Mouse (Mus musculus): ENCODE results near the gene Dcxr. TPM values are rescaled to one million over a fixed set of nuclear protein-coding genes. Genes with fewer than 3 reads are reported as not detected.

The Dcxr gene
- polyA plus RNA-seq, 1 experiment from 2014 or later = 6.8 TPM

DNA sequence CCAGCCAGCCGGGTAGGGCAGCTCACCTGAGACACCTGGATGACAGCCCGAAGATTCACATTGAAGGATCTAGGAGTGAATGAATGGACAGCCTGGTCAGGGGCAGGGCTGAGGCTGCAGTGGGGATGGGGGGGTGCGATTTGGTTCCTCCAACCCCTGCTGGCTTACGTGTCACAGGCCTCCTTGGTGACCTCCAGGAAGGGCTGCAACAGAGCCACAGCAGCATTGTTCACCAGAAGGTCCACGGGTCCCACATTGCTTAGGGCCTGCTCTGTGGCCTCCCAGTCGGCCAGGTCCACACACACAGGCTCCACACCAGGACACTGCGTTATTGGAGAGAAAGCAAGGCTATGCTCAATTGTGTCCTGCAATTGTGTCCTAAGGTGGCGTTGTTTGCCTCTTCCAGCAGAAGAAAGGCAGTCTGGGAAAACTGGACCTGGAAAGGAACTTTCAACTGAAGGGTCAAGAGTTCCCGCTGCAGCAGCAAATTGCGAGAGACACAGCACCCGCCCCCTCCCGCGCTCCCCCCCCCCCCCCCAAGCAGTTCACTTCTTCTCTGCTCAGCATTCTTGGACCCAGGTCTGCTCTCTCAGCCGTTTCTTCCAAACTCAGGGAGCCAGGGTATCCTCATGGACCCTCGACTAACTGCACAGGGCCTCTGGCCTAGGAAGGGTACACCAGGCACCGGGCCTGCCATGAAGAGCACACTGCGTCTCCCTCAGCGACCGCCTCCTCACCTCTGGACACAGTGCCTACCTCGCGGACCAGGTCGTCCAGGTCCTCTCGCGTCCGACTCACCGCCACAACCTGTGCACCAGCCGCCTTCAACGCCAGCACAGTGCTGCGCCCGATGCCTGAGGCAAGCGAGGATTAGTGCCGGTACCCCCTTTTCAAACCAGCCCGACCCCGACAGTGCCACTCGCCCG lies 575 bp downstream of the Dcxr start:
- Histone ChIP-seq H3K9ac (peak overlapping the region; percentile 58), H3K9me3 (no peaks in the 10 kb centered on the region), H3K36me3 (replicated peaks) (no peaks in the 10 kb centered on the region), H3K4me1 (peaks cover 27% of the 10 kb centered on the region), H3K4me3 (peak overlapping the region; percentile 48), H3K27ac (no peak overlapping the region), H3K4me2 (peak overlapping the region; percentile 90), H3K27me3 (replicated peaks) (peaks cover 5% of the 10 kb centered on the region)
- ATAC-seq (replicated peaks) = 0 out of 2 replicates have a peak, but pooled peaks have one; percentile 3
- 19% methylated on average over 33 of the region's 36 CpGs for WGBS

DNA sequence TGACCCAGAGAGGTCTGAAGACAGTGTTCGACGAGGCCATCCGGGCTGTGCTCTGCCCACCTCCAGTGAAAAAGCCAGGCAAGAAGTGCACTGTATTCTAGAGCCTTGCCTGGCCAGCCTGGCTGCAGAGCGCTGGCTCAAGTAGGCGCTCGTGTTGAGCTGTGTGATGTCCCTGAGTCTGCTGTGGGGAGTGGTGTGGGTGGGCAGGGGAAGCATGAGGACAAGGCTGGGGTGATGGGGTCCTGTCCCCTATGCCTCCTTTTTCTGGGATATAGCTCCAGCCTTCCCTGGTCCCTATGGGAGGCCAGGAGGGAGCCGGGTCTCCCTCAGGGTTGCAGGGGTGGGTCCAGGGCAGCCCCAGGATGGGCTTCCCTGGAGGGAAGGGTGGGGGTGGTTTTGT lies 3.6 kb downstream of the Dcxr start:
- no peak overlapping the region for H3K4me2 ChIP-seq

DNA sequence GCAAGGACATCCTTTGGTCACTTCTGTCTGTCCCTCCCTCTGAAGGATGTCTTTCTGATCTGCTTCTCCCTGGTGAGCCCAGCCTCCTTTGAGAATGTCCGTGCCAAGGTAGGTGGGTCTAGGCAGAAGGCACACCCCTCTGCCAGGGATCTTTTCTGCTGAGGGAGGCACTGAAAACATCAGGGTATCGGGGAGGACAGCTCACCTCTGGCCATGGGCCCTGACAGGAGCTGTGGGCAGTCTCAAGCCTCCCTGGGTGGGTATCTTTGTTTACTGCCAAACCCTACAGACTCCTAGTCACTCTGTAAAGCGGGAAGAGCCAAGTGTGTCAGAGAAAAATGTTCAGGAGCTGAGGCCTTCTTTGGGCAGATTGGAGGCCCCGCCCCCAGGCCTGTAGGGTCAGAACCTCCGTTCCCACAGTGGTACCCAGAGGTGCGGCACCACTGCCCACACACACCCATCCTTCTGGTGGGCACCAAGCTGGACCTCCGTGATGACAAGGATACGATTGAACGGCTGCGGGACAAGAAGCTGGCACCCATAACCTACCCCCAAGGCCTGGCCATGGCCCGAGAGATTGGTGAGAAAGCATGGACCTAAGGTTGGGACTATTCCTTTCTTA lies 4.2 kb downstream of the Dcxr start:
- Histone ChIP-seq H3K27me3 (replicated peaks) (no peaks in the 10 kb centered on the region; the same call in 1 of the 2 replicates), H3K27ac (no peak overlapping the region), H3K36me3 (replicated peaks) (no peaks in the 10 kb centered on the region; the same call in 1 of the 2 replicates), H3K9me3 (no peaks in the 10 kb centered on the region), H3K4me3 (peak overlapping the region; percentile 77), H3K9ac (peak overlapping the region; percentile 91; the same call in 1 of the 2 replicates), H3K4me2 (peak overlapping the region; percentile 91), H3K4me1 (peaks cover 42% of the 10 kb centered on the region)
- WGBS = 90% methylated on average over 11 of the region's 11 CpGs
- no peak for ATAC-seq (replicated peaks)

More for the DNA sequence above, 3.6 kb downstream of the Dcxr start:
- 79% methylated on average over 7 of the region's 7 CpGs for WGBS
- ATAC-seq (replicated peaks) = no peak
- Histone ChIP-seq H3K27ac (no peak overlapping the region), H3K9me3 (no peaks in the 10 kb centered on the region), H3K9ac (no peak overlapping the region), H3K36me3 (replicated peaks) (no peaks in the 10 kb centered on the region; the same call in 1 of the 2 replicates), H3K4me3 (no peak overlapping the region), H3K4me1 (peaks cover 42% of the 10 kb centered on the region), H3K27me3 (replicated peaks) (peaks cover 2% of the 10 kb centered on the region; the same call in 1 of the 2 replicates)

DNA sequence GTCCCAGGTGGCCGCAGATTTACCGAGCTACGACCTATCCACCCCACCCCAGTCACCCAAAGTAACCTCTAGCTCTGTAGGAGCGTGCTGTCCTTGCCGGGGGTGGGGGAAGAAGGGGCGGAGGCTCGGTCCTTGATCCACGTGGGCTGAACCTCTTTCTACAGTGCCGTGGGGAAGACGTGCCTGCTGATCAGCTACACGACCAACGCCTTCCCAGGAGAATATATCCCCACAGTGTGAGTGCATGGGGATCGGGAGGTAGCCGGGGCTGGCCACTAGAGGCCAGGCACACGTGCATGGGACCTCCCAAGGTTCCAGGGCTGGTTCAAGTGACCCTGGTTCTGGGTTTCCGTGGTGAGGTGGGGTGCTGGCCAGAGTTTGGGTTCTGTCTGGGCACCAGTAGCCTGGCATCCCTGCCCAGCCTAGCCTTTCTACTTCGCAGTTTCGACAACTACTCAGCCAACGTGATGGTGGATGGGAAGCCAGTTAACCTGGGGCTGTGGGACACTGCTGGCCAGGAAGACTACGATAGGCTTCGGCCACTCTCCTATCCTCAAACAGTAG lies 4.9 kb downstream of the Dcxr start:
- WGBS = 21% methylated on average over 21 of the region's 21 CpGs
- H3K27ac ChIP-seq = peak overlapping the region; percentile 81
- H3K9ac ChIP-seq = peak overlapping the region; percentile 91
- H3K27me3 ChIP-seq (replicated peaks) = no peaks in the 10 kb centered on the region; the same call in 1 of the 2 replicates
- H3K4me3 ChIP-seq = peak overlapping the region; percentile 77
- ATAC-seq (replicated peaks) = peak; percentile 12
- H3K4me2 ChIP-seq = peak overlapping the region; percentile 91
- no peaks in the 10 kb centered on the region for H3K9me3 ChIP-seq
- H3K4me1 ChIP-seq = peaks cover 40% of the 10 kb centered on the region
- H3K36me3 ChIP-seq (replicated peaks) = peaks cover 5% of the 10 kb centered on the region; the same call in 1 of the 2 replicates

DNA sequence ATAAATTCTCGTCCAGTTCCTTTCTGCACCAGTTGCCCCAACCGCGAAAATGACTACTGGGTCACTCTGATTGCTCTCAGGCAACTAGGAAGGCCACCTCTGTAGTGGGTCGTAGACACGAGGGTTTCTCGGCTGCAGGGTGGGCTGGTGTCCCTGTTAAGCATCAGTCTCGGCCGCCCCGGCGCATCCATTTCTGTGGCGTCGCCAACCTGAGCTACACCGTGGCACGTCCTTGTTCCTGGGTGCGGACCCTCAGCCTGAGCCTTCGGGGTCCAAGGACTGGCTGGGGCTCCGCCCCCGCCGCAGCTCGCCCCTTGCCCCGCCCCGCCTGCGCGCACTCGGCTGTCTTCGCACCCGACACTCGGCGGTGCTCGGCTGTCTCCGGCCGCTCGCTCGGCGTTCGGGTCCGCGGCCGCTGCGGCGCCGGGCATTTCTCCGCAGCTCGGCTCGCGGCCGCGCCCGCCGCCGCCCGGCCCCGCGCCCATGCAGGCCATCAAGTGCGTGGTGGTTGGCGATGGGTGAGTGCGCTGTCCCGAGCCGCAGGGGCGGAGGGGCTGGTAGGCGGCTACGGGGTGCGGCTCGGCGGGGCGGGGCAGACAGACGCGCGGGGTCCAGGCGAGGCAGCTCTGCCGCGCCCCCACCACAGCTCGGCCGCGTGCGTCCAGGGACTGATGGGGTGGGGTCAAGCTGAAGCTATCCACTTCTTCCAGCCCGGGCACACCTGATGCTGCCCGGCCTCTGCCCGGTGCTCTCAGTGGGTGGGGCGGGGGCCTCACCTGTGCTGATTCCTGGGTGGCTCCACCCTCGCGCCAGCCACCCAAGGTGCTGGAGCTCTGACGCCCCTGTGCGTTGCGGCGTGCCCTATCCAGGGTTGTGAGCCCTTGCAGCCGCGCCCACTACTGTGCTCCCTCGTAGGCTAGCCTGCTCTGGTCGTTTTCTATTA lies 5.7 kb downstream of the Dcxr start, which contains the start of gene Rac3:
Gene Rac3, plus strand, starts transcription at position 347 of the 943 bp plus-strand sequence.
- Histone ChIP-seq H3K4me1 (peaks cover 32% of the 10 kb centered on the region), H3K4me2 (peak within 1 kb of the TSS; percentile 91), H3K27ac (peak within 1 kb of the TSS; percentile 81), H3K27me3 (replicated peaks) (no peaks in the 10 kb centered on the region; the same call in 1 of the 2 replicates), H3K4me3 (peak within 1 kb of the TSS; percentile 77), H3K9ac (peak within 1 kb of the TSS; percentile 91), H3K9me3 (no peaks in the 10 kb centered on the region), H3K36me3 (replicated peaks) (peaks cover 5% of the 10 kb centered on the region; the same call in 1 of the 2 replicates)
- WGBS = under 1% methylated on average over 81 of the region's 90 CpGs
- ATAC-seq (replicated peaks) = peak; percentile 89

DNA sequence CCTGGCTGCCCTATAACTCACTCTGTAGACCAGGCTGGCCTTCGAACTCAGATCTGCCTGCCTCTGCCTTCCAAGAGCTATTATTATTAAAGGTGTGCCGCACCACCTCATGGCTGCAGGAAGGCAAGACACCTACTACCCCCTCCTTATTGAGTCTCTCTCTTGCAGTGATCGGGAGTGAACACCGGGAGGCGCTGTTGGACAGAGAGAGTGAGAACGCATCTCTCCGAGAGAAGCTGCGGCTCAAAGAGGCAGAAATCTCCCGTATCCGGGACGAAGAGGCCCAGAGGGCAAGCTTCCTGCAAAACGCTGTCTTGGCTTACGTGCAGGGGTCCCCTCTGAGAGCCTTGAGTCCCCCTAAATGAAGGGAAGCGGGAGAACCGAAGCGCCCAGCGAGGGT lies 6.6 kb downstream of the Dcxr start:
- H3K4me1 ChIP-seq = peaks cover 30% of the 10 kb centered on the region
- H3K4me2 ChIP-seq = peak overlapping the region; percentile 91
- 13% methylated on average over 17 of the region's 17 CpGs for WGBS
- peak overlapping the region; percentile 91 for H3K9ac ChIP-seq
- no peaks in the 10 kb centered on the region; the same call in 1 of the 2 replicates for H3K27me3 ChIP-seq (replicated peaks)
- peak; percentile 28 for ATAC-seq (replicated peaks)
- H3K36me3 ChIP-seq (replicated peaks) = peaks cover 5% of the 10 kb centered on the region; the same call in 1 of the 2 replicates
- H3K4me3 ChIP-seq = peak overlapping the region; percentile 77
- no peaks in the 10 kb centered on the region for H3K9me3 ChIP-seq
- peak overlapping the region; percentile 81 for H3K27ac ChIP-seq

DNA sequence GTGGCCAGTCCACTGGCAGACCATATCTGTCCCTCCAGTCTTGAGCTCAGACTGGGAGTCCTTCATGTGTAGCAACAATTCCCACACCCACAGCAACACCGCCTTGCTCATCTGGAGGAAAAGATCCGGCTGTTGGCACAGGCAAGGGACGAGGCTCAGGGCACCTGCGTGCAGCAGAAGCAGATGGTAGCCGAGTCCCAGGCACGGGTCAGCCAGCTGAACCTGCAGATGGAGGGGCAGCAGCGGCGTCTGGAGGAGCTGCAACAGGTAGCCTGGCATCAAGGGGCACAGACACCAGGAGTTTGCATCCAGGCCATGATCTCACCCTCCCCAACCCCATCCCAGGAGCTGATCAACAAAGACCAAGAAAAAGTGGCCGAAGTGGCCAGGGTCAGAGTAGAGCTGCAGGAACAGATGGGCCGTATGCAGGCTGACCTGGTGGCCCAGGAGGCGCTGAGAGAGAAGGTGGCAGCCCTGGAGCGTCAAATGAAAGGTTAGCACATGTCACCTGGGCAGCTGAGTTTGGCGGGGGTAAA lies 7.2 kb downstream of the Dcxr start:
- Histone ChIP-seq H3K4me2 (no peak overlapping the region), H3K9ac (no peak overlapping the region), H3K4me1 (peaks cover 32% of the 10 kb centered on the region), H3K27ac (no peak overlapping the region), H3K36me3 (replicated peaks) (peaks cover 5% of the 10 kb centered on the region; the same call in 1 of the 2 replicates), H3K4me3 (no peak overlapping the region), H3K27me3 (replicated peaks) (no peaks in the 10 kb centered on the region; the same call in 1 of the 2 replicates), H3K9me3 (no peaks in the 10 kb centered on the region)
- WGBS = 90% methylated on average over 13 of the region's 13 CpGs
- ATAC-seq (replicated peaks) = no peak

DNA sequence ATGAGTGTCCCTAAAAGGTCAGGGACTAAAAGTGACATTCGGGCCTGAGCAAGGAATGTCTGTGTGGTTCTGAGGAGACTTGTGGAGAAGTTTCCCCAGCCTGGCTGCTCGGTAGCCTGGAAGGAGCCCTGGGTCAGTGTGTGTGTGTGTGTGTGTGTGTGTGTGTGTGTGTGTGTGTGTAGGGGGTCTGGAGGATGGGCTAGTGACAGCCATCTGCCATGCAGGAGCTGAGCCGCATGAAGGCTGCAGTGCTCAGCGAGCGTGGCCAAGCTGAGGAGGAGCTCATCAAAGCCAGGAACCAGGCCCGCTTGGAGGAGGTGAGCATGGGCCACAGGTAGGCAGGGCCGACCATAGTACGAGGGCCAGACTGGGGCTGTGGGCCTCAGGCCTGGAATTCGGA lies 7.8 kb downstream of the Dcxr start:
- H3K4me3 ChIP-seq = no peak overlapping the region
- H3K4me2 ChIP-seq = no peak overlapping the region
- H3K27me3 ChIP-seq (replicated peaks) = no peaks in the 10 kb centered on the region; the same call in 1 of the 2 replicates
- no peaks in the 10 kb centered on the region for H3K9me3 ChIP-seq
- no peak overlapping the region for H3K9ac ChIP-seq
- 93% methylated on average over 9 of the region's 9 CpGs for whole genome bisulfite sequencing
- peaks cover 39% of the 10 kb centered on the region for H3K4me1 ChIP-seq
- ATAC-seq (replicated peaks) = no peak
- peaks cover 5% of the 10 kb centered on the region; the same call in 1 of the 2 replicates for H3K36me3 ChIP-seq (replicated peaks)
- H3K27ac ChIP-seq = no peak overlapping the region

DNA sequence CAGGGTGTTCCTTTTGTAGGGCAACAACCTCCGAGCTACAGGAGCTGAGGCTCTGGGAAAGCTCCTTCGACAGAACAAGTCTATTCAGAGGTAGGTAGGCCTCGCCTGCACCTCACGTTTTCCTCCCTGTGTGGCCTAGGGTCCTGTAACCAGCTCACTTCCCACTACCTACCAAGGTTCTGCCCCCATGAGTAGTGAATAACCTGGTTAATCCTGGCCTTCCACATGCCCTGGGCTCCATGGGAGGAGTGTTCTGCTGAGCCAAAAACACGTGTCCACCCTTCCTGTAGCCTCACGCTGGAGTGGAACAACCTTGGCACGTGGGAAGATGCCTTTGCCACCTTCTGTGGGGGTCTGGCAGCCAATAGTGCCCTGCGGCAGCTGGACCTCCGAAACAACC lies 11.9 kb downstream of the Dcxr start:
- Histone ChIP-seq H3K27me3 (replicated peaks) (no peaks in the 10 kb centered on the region), H3K4me3 (0 out of 2 replicates have a peak overlapping the region, but pooled peaks have one; percentile 61), H3K9me3 (no peaks in the 10 kb centered on the region), H3K27ac (no peak overlapping the region), H3K4me2 (peak overlapping the region; percentile 99; the same call in 1 of the 2 replicates), H3K9ac (no peak overlapping the region), H3K4me1 (peaks cover 29% of the 10 kb centered on the region), H3K36me3 (replicated peaks) (peaks cover 5% of the 10 kb centered on the region; the same call in 1 of the 2 replicates)
- WGBS = 92% methylated on average over 9 of the region's 9 CpGs
- ATAC-seq (replicated peaks) = no peak

DNA sequence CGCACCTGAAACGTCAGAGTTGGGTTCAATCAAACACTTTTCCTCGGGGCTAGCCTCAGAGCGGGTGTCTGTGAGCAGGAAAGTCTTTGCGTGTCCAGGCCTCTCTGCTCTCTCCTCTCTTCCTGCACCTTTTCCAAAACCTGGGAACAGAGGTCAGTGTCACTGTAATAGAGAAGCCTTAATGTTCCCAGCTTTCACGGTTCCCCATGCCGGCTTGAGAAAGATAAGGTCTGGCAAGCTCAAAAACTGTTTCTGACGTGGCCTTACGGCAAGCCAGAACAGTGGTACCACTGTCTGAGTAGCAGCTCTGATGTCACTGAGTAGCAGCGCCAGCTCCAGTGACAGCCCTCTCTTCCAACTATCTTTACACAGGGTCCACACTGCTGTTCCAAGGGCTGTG lies 12.5 kb downstream of the Dcxr start:
- Histone ChIP-seq H3K9ac (peak overlapping the region; percentile 73), H3K27ac (no peak overlapping the region), H3K4me3 (peak overlapping the region; percentile 61), H3K27me3 (replicated peaks) (no peaks in the 10 kb centered on the region), H3K4me2 (peak overlapping the region; percentile 99), H3K36me3 (replicated peaks) (peaks cover 5% of the 10 kb centered on the region; the same call in 1 of the 2 replicates), H3K9me3 (no peaks in the 10 kb centered on the region), H3K4me1 (peaks cover 24% of the 10 kb centered on the region)
- no peak for ATAC-seq (replicated peaks)
- WGBS = 61% methylated on average over 10 of the region's 10 CpGs

Measured in midbrain, embryonic 15.5 days (tissue).